Mouse (Mus musculus) liver, embryonic 11.5 days (tissue): ENCODE data around the gene Jarid2. TPM values are rescaled to one million over a fixed set of nuclear protein-coding genes. Genes with fewer than 3 reads are reported as not detected.
"Not testable (repeated sequence)": the region's sequence is repeated elsewhere in the genome, so short reads cannot be mapped to it uniquely, and the experiment has no call there.

Source experiments
- ATAC-seq: fragments of 200-750 bp; cut with Nextera tagmentation; replicated peaks from 2 replicates; pipeline ENCODE4 v1.8.0; 2017; ENCODE audit warnings: moderate number of reproducible peaks, mild to moderate bottlenecking, moderate TSS enrichment, moderate library complexity; ENCODE audit not compliant: low FRiP score
- DNase-seq: peaks from one replicate; pipeline ENCODE4 v3.0.0-alpha.2; 2017; ENCODE audit warnings: low spot score
- H3K27ac ChIP-seq: fragments of 300-500 bp; sonication (generic); 2 replicates; pipeline ENCODE4 v1.5.1; 2014; ENCODE audit warnings: mild to moderate bottlenecking, low read depth, low read length, control low read depth
- H3K27me3 ChIP-seq: fragments of 300-500 bp; sonication (generic); replicated peaks from 2 replicates; pipeline ENCODE4 v1.6.1; 2014; ENCODE audit warnings: low read length, mixed read lengths; ENCODE audit not compliant: control insufficient read depth, insufficient read depth
- H3K36me3 ChIP-seq: fragments of 300-500 bp; sonication (generic); 2 replicates; pipeline ENCODE4 v1.6.1; 2014; ENCODE audit warnings: mild to moderate bottlenecking, low read length, moderate library complexity, mixed read lengths; ENCODE audit not compliant: control insufficient read depth, insufficient read depth
- H3K4me1 ChIP-seq: fragments of 300-500 bp; sonication (generic); replicated peaks from 2 replicates; pipeline ENCODE4 v1.6.1; 2014; ENCODE audit warnings: low read length, mixed read lengths; ENCODE audit not compliant: control insufficient read depth, insufficient read depth
- H3K4me2 ChIP-seq: fragments of 300-500 bp; sonication (generic); 2 replicates; pipeline ENCODE4 v1.6.1; 2014; ENCODE audit warnings: mild to moderate bottlenecking, control low read depth, moderate library complexity
- H3K4me3 ChIP-seq: fragments of 300-500 bp; sonication (generic); 2 replicates; pipeline ENCODE4 v1.5.1; 2014; ENCODE audit warnings: low read depth, low read length, control low read depth
- H3K9ac ChIP-seq: fragments of 300-500 bp; sonication (generic); 2 replicates; pipeline ENCODE4 v1.6.1; 2014; ENCODE audit warnings: low read depth, low read length, control low read depth
- H3K9me3 ChIP-seq: fragments of 300-500 bp; sonication (generic); 2 replicates; pipeline ENCODE4 v1.6.1; 2016; ENCODE audit warnings: low read length, inconsistent platforms, mixed read lengths; ENCODE audit not compliant: control insufficient read depth
- WGBS: fragments of 180-500 bp; shearing (Covaris S2); extraction: QIAGEN DNeasy Blood & Tissue Kit; methylation state at CpG from one replicate; pipeline ENCODE4 v1.1.7; 2014; 5-methylcytosine and 5-hydroxymethylcytosine counted together
- polyA plus RNA-seq: library from polyadenylated mRNA; unstranded; fragments of >200 nt; fragmentation: Nextera tagmentation; extraction: Ambion mirVana; gene quantifications from 2 replicates; pipeline ENCODE4 v1.2.1, GENCODE M21; 2014

Gene Jarid2
- polyA plus RNA-seq, 1 experiment from 2014 or later, result 19.6 TPM

GRCm38 (mm10) chr13:44868037-44868650 lies 138.9 kb downstream of the Jarid2 start:
- Histone ChIP-seq H3K36me3 (no peaks in the 10 kb centered on the region), H3K4me3 (no peak overlapping the region), H3K27ac (no peak overlapping the region), H3K4me2 (no peak overlapping the region), H3K9ac (no peak overlapping the region), H3K27me3 (no peaks in the 10 kb centered on the region), H3K4me1 (no peaks in the 10 kb centered on the region), H3K9me3 (no peaks in the 10 kb centered on the region)
- ATAC-seq (no peak), DNase-seq (no peak)
- 73% methylated on average over 4 of the region's 4 CpGs for whole genome bisulfite sequencing

- not testable (repeated sequence) for H3K27ac ChIP-seq, H3K36me3 ChIP-seq, H3K27me3 ChIP-seq, H3K9me3 ChIP-seq, H3K9ac ChIP-seq, H3K4me2 ChIP-seq, H3K4me1 ChIP-seq, H3K4me3 ChIP-seq
- WGBS, result 73% methylated on average over 47 of the region's 47 CpGs
- DNase-seq (peak; percentile 100), ATAC-seq (peak; percentile 100)
Measured at GRCm38 (mm10) chr13:44869418-44870119, 140.3 kb downstream of the Jarid2 start.

GRCm38 (mm10) chr13:44876799-44877198 lies 147.5 kb downstream of the Jarid2 start:
- no peak overlapping the region for H3K4me2 ChIP-seq
- no peaks in the 10 kb centered on the region for H3K27me3 ChIP-seq
- H3K9ac ChIP-seq, result no peak overlapping the region
- no peak overlapping the region for H3K27ac ChIP-seq
- H3K4me3 ChIP-seq, result no peak overlapping the region
- H3K36me3 ChIP-seq, result no peaks in the 10 kb centered on the region
- no peaks in the 10 kb centered on the region for H3K9me3 ChIP-seq
- WGBS, result 82% methylated on average over 2 of the region's 2 CpGs
- ATAC-seq, result no peak
- DNase-seq, result no peak
- no peaks in the 10 kb centered on the region; the same call in 1 of the 2 replicates for H3K4me1 ChIP-seq

GRCm38 (mm10) chr13:44881001-44881400 lies 151.7 kb downstream of the Jarid2 start:
- no peaks in the 10 kb centered on the region for H3K27me3 ChIP-seq
- H3K36me3 ChIP-seq, result no peaks in the 10 kb centered on the region
- H3K4me1 ChIP-seq, result no peaks in the 10 kb centered on the region; the same call in 1 of the 2 replicates
- ATAC-seq, result no peak
- no peak for DNase-seq
- H3K9ac ChIP-seq, result no peak overlapping the region
- H3K4me3 ChIP-seq, result no peak overlapping the region
- no peak overlapping the region for H3K4me2 ChIP-seq
- H3K27ac ChIP-seq, result no peak overlapping the region
- no peaks in the 10 kb centered on the region for H3K9me3 ChIP-seq
- 89% methylated on average over 4 of the region's 4 CpGs for WGBS

GRCm38 (mm10) chr13:44886221-44886620 lies 156.9 kb downstream of the Jarid2 start:
- H3K4me1 ChIP-seq, result no peaks in the 10 kb centered on the region
- WGBS, result 94% methylated on average over 2 of the region's 2 CpGs
- no peak overlapping the region for H3K9ac ChIP-seq
- H3K36me3 ChIP-seq, result no peaks in the 10 kb centered on the region; the same call in 1 of the 2 replicates
- no peaks in the 10 kb centered on the region for H3K9me3 ChIP-seq
- H3K27me3 ChIP-seq, result no peaks in the 10 kb centered on the region
- DNase-seq (no peak), ATAC-seq (no peak)
- H3K4me2 ChIP-seq, result no peak overlapping the region
- H3K27ac ChIP-seq, result no peak overlapping the region
- H3K4me3 ChIP-seq, result no peak overlapping the region

- Histone ChIP-seq H3K27ac (no peak overlapping the region), H3K4me2 (no peak overlapping the region), H3K4me1 (no peaks in the 10 kb centered on the region), H3K4me3 (no peak overlapping the region), H3K36me3 (no peaks in the 10 kb centered on the region; the same call in 1 of the 2 replicates), H3K27me3 (no peaks in the 10 kb centered on the region), H3K9ac (no peak overlapping the region), H3K9me3 (no peaks in the 10 kb centered on the region)
- WGBS, result 85% methylated on average over 2 of the region's 2 CpGs
- no peak for DNase-seq
- ATAC-seq, result no peak
Measured at GRCm38 (mm10) chr13:44890612-44891011, 161.3 kb downstream of the Jarid2 start.

- peaks cover 8% of the 10 kb centered on the region for H3K36me3 ChIP-seq
- no peak overlapping the region for H3K27ac ChIP-seq
- WGBS, result 76% methylated on average over 5 of the region's 5 CpGs
Measured at GRCm38 (mm10) chr13:44891813-44892730, 162.8 kb downstream of the Jarid2 start.

GRCm38 (mm10) chr13:44896211-44896610 lies 166.9 kb downstream of the Jarid2 start:
- Histone ChIP-seq H3K9me3 (no peaks in the 10 kb centered on the region), H3K4me3 (no peak overlapping the region), H3K4me2 (no peak overlapping the region), H3K27me3 (no peaks in the 10 kb centered on the region), H3K27ac (no peak overlapping the region), H3K36me3 (peaks cover 14% of the 10 kb centered on the region), H3K4me1 (no peaks in the 10 kb centered on the region), H3K9ac (no peak overlapping the region)
- ATAC-seq (no peak), DNase-seq (no peak)
- WGBS, result 92% methylated on average over 12 of the region's 12 CpGs

More at GRCm38 (mm10) chr13:44891813-44892730, 162.8 kb downstream of the Jarid2 start:
- Histone ChIP-seq H3K4me1 (no peaks in the 10 kb centered on the region), H3K27me3 (no peaks in the 10 kb centered on the region), H3K4me2 (no peak overlapping the region), H3K9me3 (no peaks in the 10 kb centered on the region), H3K9ac (no peak overlapping the region), H3K4me3 (no peak overlapping the region)
- no peak for DNase-seq
- no peak for ATAC-seq
